Mouse (Mus musculus): ENCODE measurements around the gene Arid5b.

The Arid5b gene

DNA sequence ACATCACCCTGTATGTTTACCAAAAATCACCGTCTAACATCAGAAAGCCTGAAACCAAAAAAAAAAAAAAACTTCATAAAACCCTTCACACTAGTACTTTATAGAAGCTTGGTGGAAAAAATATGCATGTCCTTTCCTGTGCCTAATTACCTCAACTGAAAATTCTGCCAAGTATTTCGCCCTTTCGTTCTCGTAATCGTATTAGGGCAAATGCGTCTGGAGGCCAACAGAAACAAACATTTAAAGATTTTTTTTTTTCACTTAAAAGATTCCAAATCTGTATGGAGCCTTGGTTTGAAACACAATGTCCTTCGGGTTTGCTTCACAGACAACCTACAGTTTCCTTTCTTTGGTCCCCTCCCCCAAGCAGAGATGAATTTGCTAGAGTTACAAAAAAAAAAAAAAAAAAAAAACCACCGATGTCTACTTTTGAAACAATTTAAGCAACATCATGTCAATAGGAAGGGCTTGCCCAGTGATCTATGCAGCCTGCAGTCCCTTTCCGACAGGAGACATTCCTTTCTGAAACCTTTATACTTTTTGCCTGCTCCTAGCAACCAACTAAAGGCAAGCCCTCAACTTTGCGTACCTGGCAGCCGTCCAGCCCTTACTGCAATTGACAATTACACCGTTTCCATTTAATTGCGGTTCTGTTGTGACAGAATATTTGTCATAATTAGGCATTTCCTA is 86.7 kb downstream of the Arid5b start:
- peak; percentile 69 for DNase-seq

DNA sequence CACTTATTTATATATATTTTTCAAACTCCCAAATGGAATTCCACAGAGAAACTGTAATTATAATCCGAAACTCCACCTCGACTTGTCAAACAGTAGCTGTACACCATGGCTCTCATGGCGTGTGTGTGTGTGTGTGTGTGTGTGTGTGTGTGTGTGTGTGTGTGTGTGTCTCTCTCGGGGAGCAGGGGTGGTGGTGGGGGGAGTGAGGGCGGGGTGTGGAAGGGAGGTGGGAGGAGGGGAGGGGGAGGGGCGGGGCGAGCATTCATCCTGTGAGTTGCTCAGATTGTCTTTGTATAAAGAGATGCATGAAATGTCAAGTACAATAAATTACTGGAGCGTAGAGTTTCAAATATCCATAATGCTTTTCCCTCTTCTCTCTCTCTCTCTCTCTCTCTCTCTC is 87.4 kb downstream of the Arid5b start:
- DNase-seq: peak; percentile 44

DNA sequence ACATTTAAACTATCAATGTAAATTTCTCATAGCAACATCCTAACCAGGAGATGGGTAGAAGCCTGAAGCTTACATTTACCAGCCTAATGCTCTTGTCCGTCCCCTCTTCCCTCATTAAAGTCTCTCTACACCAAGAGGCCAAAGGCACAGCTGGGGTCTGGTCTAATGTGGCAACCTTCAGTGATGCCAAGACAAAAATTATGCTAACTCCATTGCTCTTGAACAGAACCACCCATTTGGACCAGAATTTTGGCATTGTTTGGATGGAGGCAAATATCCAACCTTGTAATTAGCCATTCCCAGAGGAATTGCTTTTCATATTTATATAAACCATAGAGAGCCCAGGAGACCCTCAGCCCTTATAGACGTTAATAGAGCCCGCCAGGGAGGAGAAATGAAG is 88.7 kb downstream of the Arid5b start:
- DNase-seq: peak; percentile 55

DNA sequence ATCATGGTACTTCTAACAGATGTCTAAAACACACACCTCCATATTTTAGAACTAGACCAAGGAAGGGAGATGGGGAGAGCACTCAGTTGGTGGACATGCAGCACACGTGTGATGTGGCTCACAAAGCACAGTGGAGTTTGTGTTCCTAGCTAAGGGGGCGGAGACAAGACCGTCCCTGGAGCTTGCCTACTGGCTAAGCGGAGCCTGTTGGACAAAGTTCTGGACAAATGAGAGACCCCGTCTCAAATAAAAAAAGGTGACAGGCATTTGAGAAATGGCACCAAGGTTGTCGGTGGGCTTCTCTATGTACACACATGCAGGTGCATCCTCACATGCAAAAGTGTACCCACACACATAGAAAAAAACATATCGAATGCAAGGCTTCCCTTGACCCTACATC is 95.4 kb downstream of the Arid5b start:
- DNase-seq: no peak

DNA sequence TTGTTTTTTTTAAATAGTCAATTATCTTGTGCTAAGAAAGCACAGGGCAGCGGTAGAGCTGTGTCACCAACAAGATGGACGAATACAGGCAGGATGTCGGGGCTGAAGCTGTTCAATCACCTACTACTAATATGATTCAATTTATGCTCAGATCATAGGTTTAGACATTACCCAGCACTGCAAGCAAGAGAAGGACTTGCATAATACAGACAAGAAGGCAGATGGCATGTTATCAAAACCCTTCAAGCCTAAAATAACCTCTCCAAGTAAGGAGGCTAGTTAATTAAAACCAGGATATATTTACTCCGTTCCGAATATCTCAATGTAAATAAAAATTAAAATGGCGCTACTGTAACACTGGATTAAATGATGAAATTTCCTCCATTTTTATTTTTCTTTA is 96.3 kb downstream of the Arid5b start:
- peak; percentile 67 for DNase-seq

DNA sequence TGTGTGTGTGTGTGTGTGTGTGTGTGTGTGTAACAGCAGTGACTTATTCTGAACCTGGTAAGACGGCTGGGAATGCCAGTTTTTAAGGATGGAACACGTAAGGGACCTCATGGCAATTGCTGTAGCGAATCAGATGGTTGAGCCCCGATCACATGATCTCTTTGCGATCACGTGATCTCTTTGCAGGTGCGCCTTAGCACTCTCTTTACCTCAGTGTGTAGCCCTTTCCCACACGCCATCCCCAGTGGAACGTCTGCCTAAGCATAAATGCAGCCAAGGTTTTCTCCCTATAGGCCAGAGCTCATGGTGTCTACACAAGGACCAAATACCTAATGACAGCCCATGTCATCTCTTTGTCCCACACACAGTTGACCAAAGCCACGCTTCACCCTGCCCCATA is 97.4 kb downstream of the Arid5b start:
- no peak for DNase-seq

DNA sequence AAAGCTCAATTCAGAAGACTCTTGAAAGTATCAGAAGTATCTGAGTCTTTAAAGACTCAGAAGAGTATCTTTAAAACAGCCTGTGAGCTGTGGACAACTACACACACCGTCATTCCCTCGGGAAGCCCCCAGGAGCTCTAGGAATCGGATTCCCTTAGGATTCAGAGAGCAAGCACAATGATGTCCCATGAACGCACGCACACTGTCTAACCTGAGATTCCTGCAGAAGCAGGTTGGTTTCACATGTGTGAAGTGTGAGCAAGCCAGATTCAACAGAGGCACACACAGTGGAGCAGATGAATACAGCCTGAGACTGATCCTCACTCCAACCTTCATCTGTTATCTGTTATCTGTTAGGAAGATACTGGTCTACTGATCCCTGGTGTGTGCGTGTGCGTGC is 97.8 kb downstream of the Arid5b start:
- no peak for DNase-seq

DNA sequence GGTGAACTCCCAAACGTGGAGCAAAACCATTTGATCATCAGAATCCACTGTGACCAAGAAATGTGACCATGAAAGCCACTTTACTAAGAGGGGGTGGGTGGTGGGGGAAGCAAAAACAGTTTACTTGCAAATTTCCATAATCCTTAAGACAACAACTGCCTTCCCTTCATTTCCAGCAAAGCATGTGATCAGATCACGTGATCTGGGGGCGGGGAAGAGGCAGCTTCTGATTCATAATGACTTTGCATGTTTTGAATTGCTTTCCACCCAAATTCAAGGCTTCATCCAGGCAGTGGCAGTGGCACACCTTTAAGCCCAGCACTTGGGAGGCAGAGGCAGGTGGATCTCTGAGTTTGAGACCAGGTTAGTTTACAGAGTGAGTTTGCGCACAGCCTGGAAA is 98.4 kb downstream of the Arid5b start:
- no peak for DNase-seq

DNA sequence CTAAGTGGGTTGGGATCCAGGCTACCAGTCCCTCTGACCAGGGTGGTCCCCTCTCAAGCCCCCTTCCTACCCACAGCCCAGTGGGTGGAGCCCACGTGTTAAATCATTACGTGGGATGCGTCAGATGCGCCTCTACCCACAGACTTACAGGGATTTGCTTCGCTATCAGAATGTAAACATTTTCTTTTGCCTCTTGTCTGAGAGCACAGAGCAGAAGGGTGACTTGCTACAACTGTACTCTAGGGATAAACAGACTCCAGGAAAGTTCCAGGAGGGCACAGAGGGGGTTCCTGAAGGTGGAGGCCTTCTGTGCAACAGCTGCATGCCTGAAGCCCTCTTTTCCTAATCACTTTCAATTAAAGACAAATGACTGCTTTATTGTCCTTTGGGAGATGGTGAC is 98.8 kb downstream of the Arid5b start:
- DNase-seq: no peak

DNA sequence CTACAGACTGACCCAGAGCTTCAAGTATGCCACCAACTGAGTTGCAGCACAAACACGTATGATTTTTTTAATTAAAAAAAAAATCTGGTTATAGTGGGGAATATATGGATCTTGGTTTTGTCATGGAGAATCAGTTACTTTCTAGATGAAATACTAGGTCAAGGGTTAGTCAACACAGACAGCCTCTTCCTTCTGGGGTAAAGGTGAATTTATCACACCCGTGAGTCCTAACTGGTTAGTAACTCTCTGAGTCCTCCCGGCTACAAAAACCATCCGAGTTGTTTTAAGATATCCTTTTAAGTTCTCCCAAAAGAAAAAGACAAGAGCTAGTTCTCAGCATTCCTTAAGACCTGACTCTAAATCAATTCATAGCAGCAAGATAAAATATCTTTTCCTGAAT is 99.2 kb downstream of the Arid5b start:
- no peak for DNase-seq

DNA sequence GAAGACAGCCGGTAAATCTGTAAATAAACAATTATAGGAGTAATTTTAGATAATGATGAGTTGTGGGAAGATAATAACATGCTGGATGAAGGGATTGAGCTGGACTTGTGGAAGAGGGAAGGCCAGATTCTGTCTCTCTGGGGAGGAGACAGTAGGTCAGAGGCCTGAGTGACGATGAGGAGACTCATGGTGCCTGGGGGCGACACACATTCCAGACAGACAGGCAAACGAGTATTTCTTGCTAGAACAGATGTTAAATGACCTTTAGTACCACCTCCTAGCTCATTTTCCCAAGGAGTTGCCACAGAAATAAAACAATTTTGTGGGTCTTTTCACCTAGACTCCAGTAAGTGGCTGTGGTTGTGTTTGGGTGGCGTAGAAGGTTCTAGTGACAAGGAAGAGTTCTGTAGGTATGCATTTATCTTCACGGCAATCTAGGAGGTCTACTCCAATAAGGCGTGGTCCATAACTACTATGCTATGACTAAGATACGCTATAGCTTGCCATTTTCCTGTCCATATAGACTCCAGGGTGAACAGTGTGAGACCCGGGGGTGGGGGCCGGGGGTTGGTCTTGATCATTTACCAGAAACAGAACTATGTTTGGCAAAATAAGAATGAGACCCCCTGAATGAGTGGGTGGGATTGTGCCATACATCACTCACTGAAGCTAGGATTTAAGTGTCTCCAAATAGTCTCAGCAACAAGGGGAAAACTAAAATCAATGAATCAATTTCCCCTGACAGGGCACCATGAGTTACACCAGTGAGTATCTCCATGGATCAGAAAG is 100.6 kb downstream of the Arid5b start:
- DNase-seq: no peak

DNA sequence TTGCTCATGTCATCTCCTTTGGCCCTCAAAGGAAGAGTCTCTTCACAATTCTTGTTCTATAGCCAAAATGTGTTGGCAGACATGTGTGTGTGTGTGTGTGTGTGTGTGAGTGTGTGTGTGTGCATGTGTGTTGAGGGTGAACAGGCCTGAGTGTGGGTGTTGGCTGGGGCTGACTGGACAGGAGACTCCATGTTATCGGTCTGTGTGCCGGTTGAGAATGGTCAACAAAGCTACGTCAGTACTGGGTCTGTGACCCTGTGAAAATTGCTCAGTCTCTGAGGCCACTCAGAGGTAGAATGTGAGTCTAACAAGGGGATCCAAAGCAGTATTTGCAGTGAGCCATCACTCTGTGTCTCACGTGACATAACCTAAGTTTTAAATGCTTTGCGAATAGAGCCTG is 102.7 kb downstream of the Arid5b start:
- DNase-seq: no peak

DNA sequence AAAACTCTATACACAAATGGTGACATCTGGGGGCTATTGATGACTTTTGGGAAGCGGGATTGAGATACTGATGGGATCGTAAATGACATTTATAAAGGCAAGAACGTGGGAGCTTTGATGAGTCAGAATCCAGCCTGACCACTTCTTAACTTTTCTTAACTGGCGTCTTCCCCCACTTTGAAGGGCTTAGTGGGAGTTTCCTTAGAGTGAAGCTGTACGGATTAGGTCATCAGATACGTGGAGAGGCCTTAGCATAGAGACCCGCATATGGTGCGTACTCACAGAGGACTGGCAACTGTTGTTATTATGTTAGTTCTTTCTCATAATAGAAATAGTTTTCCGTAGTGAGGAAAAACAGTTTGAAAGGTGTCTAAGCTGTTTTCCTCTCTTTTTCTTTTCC is 104.9 kb downstream of the Arid5b start:
- no peak for DNase-seq

DNA sequence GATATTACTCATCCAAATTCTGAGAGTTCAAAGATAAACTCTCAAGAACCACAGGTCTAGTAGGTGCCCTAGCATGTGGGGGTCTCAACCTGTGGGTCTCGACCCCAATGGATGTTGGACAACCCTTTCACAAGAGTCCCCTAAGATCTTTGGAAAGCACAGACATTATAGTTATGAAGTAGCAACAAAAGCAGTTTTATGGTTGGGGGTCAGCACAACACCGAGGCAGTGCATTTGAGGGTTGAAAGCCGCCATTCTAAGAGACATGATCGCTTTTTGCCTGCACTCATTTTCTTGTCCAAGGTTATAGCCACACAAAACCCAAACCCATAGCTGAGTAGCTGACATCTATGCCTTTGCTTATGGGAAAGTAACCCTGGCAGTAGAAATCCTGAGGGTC is 105.6 kb downstream of the Arid5b start:
- DNase-seq: no peak

DNA sequence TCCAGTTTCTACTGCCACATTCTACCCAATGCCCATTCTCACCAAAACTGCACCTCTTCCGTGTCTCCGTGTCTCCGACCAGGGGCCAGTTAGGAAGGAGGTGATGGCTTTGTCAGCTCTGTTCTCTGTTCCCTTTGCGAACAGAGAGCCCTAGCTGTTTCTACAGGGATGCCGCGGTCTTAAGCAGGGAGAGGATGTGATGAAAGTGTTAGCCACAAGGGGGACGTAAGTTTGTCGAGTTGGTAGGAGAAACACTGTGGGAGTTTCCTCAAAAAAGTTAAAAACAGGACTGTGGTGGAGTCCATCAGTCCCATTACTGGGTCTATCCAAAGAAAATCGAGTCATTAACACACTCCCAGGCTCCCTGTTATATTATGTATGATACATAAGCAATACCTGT is 106.6 kb downstream of the Arid5b start:
- DNase-seq: no peak

DNA sequence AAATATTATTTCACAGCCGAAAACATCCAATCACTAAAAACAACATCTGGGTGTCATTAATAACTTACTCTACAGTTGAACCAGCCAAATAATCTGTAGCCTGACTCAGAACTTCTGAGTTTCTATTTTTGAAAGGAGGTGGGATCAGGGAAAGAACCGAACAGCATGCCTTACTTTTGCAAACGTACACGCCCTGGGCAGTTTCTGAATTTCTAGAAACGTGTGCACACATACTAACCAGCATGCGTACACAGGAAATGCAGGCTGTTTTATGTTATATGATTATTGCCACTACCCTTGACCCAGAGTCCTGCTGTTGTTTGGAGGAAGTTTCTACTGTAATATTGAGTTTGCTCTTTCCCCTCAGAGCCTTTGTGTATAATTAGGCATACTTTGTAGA is 109.9 kb downstream of the Arid5b start:
- no peak for DNase-seq

DNA sequence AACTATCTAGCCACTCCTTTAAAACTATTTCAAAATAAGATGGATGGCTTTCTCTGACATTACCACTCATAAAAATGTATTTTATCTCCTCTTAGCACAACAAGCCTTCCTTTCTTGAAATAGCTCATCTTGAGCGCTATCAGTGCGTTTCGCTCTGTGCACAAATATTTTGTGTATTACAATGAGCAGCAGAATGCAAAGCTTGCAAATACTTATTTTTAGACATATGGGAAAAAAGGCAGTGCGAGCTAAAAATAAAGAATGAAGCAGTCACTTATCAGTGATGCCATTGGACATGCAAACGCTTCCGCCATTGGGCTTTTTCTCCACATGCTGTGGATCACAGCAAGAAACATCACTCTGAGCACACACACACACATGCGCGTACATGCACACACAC is 110.4 kb downstream of the Arid5b start:
- no peak for DNase-seq

DNA sequence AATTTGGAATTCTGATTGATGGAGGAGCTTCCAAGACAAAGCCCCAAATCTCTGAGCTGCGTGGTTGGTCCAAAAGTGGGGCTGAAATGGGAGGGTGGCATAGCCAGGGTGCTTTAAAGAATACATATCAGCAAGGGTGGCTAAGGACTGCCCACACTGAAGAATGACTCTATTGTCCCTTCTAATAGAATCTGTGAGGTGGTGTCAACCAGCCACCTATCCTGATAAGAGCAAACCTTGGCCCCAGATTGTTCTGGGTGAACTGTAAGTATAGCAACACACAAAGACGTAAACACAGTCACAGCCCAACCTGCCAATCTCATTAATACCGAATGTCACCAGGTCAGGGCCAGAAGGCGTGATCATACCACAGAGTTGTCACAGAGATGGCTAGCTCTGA is 111.4 kb downstream of the Arid5b start:
- DNase-seq: no peak

DNA sequence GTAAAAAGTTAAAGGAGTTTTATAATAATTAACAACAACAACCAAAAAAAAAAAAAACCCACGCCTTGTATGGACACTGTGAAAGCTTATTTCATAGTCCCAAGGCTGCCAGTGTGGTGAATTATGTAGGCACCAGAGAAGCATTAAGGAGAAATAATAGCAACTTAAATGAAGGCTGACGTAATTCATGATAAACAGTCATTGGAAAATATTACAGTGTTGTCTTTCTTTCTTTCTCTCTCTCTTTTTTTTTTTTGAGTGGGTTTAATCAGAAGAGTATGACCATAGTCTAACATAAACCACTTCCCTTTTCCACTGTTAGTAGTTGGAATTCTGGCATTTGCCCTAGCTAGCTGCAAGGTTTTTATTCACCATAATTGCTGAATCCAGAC is 111.8 kb downstream of the Arid5b start:
- no peak for DNase-seq

DNA sequence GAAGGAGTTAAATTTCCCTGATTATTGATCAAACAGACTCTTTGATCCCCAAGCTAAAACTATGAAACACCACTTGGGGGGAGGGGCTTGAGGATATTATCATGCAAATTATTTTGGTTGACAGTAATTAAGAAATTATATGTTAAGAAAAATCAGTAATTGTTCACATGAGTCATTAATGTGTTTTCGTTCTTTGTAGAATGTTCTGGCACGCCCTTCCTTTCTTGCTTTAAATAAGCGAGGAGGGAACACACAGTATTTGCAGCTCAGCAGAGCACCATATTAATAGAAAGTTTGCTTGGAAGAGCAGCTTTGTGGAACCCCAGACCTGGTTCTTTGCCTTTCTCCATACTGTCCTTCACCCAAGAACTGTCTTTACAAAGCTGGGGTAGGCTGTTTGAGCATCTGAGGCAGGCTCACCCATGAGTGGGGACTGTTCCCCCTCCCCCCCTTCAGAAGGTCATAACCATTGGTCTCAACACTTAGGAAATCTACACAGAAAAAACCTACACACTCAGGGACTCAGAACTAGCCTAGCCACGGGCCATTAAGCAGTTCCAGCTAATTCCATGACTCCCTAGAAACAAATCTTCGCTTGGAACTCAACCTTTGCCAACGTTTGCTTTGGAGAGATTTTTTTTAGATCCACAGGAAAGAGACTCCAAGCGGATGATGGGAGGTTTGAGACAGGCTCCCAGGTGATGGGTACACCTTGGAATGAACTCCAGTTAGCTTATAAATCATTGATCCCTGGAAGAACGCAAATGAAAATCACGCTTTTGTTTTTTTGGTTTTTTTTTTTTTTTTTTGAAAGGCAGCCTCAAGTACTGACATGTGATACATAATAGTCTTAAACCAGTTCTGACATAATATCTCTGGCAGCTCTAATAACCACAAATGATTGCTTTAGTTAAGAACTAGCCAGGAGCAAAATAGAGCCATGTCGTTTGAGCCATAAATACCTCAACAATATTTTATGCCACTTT is 112.5 kb downstream of the Arid5b start:
- DNase-seq: no peak

DNA sequence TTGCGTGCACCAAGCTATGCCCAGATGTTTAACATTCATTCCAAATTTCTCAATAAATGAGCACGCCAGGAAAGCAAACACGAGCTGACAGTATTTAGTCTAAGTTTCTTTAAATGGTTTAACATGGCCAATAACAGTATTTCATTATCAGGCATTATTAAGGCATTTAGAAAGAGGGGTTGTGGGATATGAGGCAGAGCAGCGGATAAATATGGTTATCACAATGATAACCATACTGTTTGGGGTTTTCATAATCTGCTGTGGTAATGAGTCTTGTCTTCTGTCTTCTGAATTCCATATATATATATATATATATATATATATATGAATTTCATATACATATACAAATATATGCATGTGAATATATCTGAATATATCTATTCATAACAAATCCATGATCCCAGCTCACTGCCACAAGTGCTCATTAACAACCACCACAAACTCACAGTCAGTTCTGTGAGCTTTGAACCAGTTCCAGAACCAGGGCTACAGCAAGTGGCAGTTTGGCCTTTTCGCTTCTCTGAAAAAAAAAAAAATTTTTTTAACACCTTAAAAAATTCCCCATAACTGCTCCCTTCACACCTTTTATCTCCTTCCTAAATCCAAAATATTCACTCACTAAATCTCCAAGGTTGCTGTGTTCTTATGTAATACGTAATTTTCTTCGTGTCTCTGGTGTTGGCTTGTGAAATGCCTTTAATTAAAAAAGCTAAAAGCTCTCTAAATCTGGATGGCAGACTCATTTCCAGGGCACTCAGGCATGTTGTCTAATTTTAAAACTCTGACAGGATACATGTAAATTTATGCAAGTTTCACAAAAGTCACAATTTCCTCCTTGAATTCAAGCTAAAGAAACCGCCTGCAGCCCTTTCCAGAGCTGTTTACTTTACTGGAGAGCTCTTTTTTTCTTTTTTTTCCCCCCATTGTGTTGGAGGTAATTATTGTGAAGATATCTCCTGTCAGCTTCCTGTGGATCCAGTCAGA is 113.5 kb downstream of the Arid5b start:
- peak; percentile 24 for DNase-seq

DNA sequence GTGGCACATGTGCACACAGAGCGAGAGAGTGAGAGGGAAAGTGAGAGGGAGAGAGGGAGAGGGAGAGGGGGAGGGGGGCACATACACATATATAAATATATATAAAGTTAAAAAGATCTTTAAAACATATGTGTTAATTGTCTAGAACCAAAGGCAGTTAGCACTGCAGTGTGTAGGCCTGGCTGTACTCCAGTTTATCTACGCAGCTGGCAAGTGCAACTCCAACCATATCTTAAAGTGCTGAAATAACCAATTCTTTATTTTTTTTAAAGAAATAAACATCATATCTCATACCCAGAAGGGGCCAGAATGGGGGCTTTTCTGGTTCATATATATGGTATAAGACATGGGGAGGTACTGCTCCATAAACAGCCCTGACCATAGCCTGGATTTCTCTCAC is 114.4 kb downstream of the Arid5b start:
- DNase-seq: no peak
